Mouse (Mus musculus) liver, embryonic 15.5 days (tissue): Measurements from ENCODE around the gene Chac1. TPM values are rescaled to one million over a fixed set of nuclear protein-coding genes. Genes with fewer than 3 reads are reported as not detected.

Experiments used
- ATAC-seq: fragments of 200-750 bp; cut with Nextera tagmentation; 2 replicates; pipeline ENCODE4 v1.8.0; 2017; ENCODE audit warnings: moderate number of reproducible peaks, mild to moderate bottlenecking, moderate library complexity; ENCODE audit not compliant: insufficient read depth
- H3K27ac ChIP-seq: fragments of 300-500 bp; sonication (generic); replicated peaks from 2 replicates; pipeline ENCODE4 v1.5.1; 2015; ENCODE audit warnings: mild to moderate bottlenecking, inconsistent platforms
- H3K27me3 ChIP-seq: fragments of 300-500 bp; sonication (generic); 2 replicates; pipeline ENCODE4 v1.6.1; 2015; ENCODE audit warnings: mild to moderate bottlenecking, inconsistent platforms
- H3K36me3 ChIP-seq: fragments of 300-500 bp; sonication (generic); replicated peaks from 2 replicates; pipeline ENCODE4 v1.6.1; 2015; ENCODE audit warnings: moderate library complexity, mild to moderate bottlenecking, inconsistent platforms
- H3K4me1 ChIP-seq: fragments of 300-500 bp; sonication (generic); replicated peaks from 2 replicates; pipeline ENCODE4 v1.6.1; 2015; ENCODE audit warnings: inconsistent platforms
- H3K4me2 ChIP-seq: fragments of 300-500 bp; sonication (generic); 2 replicates; pipeline ENCODE4 v1.6.1; 2015; ENCODE audit warnings: moderate library complexity, mild to moderate bottlenecking, inconsistent platforms
- H3K4me3 ChIP-seq: fragments of 300-500 bp; sonication (generic); replicated peaks from 2 replicates; pipeline ENCODE4 v1.5.1; 2015; ENCODE audit warnings: mild to moderate bottlenecking, inconsistent platforms
- H3K9ac ChIP-seq: fragments of 300-500 bp; sonication (generic); 2 replicates; pipeline ENCODE4 v1.6.1; 2015; ENCODE audit warnings: moderate library complexity, mild to moderate bottlenecking, inconsistent platforms
- H3K9me3 ChIP-seq: fragments of 300-500 bp; sonication (generic); replicated peaks from 2 replicates; pipeline ENCODE4 v1.6.1; 2016; ENCODE audit warnings: inconsistent platforms
- WGBS: fragments of 180-500 bp; shearing (Covaris S2); methylation state at CpG from one replicate; pipeline ENCODE4 v1.1.7; 2015; ENCODE audit warnings: mixed read lengths; ENCODE audit not compliant: insufficient replicate concordance; 5-methylcytosine and 5-hydroxymethylcytosine counted together
- polyA plus RNA-seq: library from polyadenylated mRNA; unstranded; fragments of >200 nt; fragmentation: Nextera tagmentation; extraction: Ambion mirVana; gene quantifications from 2 replicates; pipeline ENCODE4 v1.2.1, GENCODE M21; 2015

Gene Chac1
- polyA plus RNA-seq, 1 experiment from 2014 or later: 3.4 TPM

DNA sequence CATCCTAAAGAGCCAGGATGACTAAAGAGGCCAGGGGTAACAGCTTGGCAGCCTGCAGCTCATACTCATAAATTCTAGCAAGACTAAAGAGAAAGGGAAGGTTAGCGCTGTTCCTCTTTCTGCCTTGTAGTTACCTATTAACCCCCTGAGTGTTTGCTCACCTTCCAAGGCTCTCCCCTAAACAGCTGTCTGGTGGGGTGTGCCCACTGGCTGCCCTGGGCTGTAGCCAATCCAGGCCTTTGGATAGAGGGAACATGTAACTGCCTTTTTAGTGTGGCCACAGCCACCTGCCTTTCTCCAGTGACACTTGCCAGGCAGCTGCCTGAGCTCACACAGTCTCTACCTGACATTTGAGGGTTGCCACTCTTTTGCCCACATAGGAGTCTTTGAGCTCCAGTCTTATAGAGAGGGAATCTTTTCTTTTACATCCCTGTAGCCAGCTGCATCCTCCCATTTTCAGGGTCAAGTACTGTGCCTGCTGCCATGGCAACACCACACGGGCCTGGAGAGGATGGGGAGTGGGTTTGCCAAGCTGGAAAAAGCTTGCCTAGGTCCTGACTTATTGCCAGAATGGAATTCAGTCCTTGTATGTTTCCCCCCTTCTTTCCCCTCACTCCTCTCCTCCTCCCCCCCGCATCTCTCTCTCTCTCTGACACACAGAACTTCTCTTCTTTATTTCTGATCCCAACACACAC, 21.8 kb upstream of the Chac1 start:
- no peak overlapping the region for H3K4me2 ChIP-seq
- H3K27me3 ChIP-seq: peaks cover 96% of the 10 kb centered on the region
- no peaks in the 10 kb centered on the region for H3K36me3 ChIP-seq
- no peak overlapping the region for H3K9ac ChIP-seq
- ATAC-seq: peak; percentile 37; the same call in 1 of the 2 replicates
- H3K4me1 ChIP-seq: peaks cover 33% of the 10 kb centered on the region
- no peak overlapping the region for H3K27ac ChIP-seq
- WGBS: 36% methylated on average over 3 of the region's 3 CpGs
- H3K9me3 ChIP-seq: no peaks in the 10 kb centered on the region
- H3K4me3 ChIP-seq: no peak overlapping the region

GRCm38 (mm10) chr2:119330795-119331194, 20.2 kb upstream of the Chac1 start:
- no peak for ATAC-seq
- WGBS: 81% methylated on average over 8 of the region's 8 CpGs
- H3K27ac ChIP-seq: no peak overlapping the region
- no peak overlapping the region for H3K4me2 ChIP-seq
- H3K4me3 ChIP-seq: no peak overlapping the region
- H3K4me1 ChIP-seq: peaks cover 18% of the 10 kb centered on the region
- no peak overlapping the region for H3K9ac ChIP-seq
- no peaks in the 10 kb centered on the region for H3K9me3 ChIP-seq
- no peaks in the 10 kb centered on the region for H3K36me3 ChIP-seq
- peaks cover 95% of the 10 kb centered on the region for H3K27me3 ChIP-seq

- Histone ChIP-seq H3K9me3 (no peaks in the 10 kb centered on the region), H3K27me3 (peaks cover 95% of the 10 kb centered on the region), H3K4me2 (no peak overlapping the region), H3K4me3 (no peak overlapping the region), H3K4me1 (peaks cover 8% of the 10 kb centered on the region), H3K36me3 (no peaks in the 10 kb centered on the region), H3K9ac (no peak overlapping the region), H3K27ac (no peak overlapping the region)
- ATAC-seq: no peak
- WGBS: 75% methylated on average over 24 of the region's 24 CpGs
These were observed 18.8 kb upstream of the Chac1 start for GRCm38 (mm10) chr2:119332177-119332661.

DNA sequence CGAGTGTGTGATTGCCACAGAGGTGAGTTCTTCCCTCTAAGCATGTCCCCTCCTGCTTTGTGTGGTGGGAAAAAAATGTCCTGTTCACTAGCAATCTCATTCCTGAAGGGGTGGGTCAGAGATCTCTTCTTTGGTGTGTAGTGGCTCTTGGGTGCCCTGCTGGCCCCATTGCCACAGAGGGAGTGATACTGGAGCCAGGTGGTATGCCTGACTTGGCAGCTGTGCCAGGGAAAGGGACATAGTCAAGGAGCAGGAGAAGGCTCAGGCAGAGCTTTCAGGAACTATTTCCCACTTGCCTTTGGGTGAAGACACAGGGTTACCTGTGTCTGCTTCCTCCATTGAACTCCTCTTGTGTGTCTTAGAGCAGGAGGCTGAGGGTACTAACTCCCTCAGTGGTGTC, 16.9 kb upstream of the Chac1 start:
- no peak overlapping the region for H3K4me2 ChIP-seq
- no peaks in the 10 kb centered on the region for H3K36me3 ChIP-seq
- peaks cover 16% of the 10 kb centered on the region for H3K4me1 ChIP-seq
- ATAC-seq: no peak
- H3K27ac ChIP-seq: no peak overlapping the region
- no peak overlapping the region for H3K4me3 ChIP-seq
- H3K9ac ChIP-seq: no peak overlapping the region
- WGBS: 31% methylated on average over 1 of the region's 1 CpGs
- H3K9me3 ChIP-seq: no peaks in the 10 kb centered on the region
- peaks cover 83% of the 10 kb centered on the region for H3K27me3 ChIP-seq

DNA sequence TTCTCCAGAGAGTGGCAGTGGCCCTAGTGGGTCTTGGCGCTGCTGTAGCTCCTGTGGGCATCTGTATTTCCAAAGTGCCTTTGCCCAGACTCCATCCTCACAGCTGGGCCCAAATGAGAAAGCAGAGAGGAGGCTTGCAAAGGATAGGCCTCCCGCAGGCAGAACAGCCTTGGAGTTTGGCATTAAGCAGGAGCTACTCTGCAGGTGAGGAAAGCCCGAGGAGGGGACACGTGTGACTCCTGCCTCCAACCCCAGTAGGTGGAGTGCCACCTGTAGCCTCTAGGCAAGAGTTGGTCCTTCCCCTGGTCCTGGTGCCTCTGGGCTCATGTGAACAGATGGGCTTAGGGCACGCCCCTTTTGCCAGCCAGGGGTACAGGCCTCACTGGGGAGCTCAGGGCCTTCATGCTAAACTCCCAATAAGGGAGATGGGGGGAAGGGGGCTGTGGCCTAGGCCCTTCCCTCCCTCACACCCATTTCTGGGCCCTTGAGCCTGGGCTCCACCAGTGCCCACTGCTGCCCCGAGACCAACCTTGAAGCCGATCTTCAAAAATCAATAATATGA, 16.0 kb upstream of the Chac1 start:
- H3K4me1 ChIP-seq: peaks cover 16% of the 10 kb centered on the region
- ATAC-seq: no peak
- no peak overlapping the region for H3K27ac ChIP-seq
- H3K36me3 ChIP-seq: no peaks in the 10 kb centered on the region
- H3K27me3 ChIP-seq: peaks cover 75% of the 10 kb centered on the region
- H3K4me2 ChIP-seq: no peak overlapping the region
- WGBS: 75% methylated on average over 7 of the region's 7 CpGs
- no peaks in the 10 kb centered on the region for H3K9me3 ChIP-seq
- H3K4me3 ChIP-seq: no peak overlapping the region
- no peak overlapping the region for H3K9ac ChIP-seq

DNA sequence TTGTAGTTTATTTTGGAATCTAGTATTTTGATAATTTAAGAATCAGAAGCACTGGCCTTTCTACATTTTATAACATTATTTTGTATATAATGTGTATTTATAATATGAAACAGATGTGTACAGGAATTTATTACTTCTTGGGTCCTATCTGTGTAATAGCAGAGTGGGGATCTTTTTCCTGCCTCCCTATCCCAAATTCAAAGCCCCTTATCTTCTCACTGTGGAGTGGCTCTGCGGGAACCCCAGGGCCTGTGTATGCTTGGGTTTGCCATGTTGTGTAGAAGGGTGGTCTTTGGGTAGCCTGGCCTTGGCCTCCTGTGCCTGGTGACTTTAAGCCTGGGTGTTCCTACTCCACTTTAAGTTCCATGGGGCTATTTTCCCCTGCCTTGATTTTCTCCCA, 15.5 kb upstream of the Chac1 start:
- H3K4me3 ChIP-seq: no peak overlapping the region

GRCm38 (mm10) chr2:119336002-119336401, 15.0 kb upstream of the Chac1 start:
- ATAC-seq: no peak
- Histone ChIP-seq H3K27me3 (peaks cover 68% of the 10 kb centered on the region), H3K36me3 (no peaks in the 10 kb centered on the region), H3K9me3 (no peaks in the 10 kb centered on the region), H3K4me2 (no peak overlapping the region), H3K9ac (no peak overlapping the region), H3K4me1 (peaks cover 16% of the 10 kb centered on the region), H3K4me3 (no peak overlapping the region), H3K27ac (no peak overlapping the region)
- WGBS: 23% methylated on average over 2 of the region's 2 CpGs

More for the DNA sequence above, 15.5 kb upstream of the Chac1 start:
- Histone ChIP-seq H3K9ac (no peak overlapping the region), H3K4me2 (no peak overlapping the region), H3K36me3 (no peaks in the 10 kb centered on the region), H3K27ac (no peak overlapping the region), H3K4me1 (peaks cover 16% of the 10 kb centered on the region), H3K27me3 (peaks cover 73% of the 10 kb centered on the region), H3K9me3 (no peaks in the 10 kb centered on the region)
- WGBS: 80% methylated on average over 1 of the region's 1 CpGs
- no peak for ATAC-seq

GRCm38 (mm10) chr2:119336470-119336869, 14.6 kb upstream of the Chac1 start:
- no peak overlapping the region for H3K9ac ChIP-seq
- no peak overlapping the region for H3K27ac ChIP-seq
- no peak overlapping the region for H3K4me2 ChIP-seq

GRCm38 (mm10) chr2:119337425-119338265, 13.4 kb upstream of the Chac1 start:
- WGBS: 5% methylated on average over 60 of the region's 60 CpGs
- H3K4me2 ChIP-seq: peak overlapping the region; percentile 80
- no peaks in the 10 kb centered on the region for H3K36me3 ChIP-seq
- peak overlapping the region; percentile 61 for H3K4me3 ChIP-seq
- H3K4me1 ChIP-seq: peaks cover 16% of the 10 kb centered on the region
- H3K9me3 ChIP-seq: no peaks in the 10 kb centered on the region
- ATAC-seq: peak; percentile 79
- H3K9ac ChIP-seq: peak overlapping the region; percentile 42
- H3K27ac ChIP-seq: no peak overlapping the region
- H3K27me3 ChIP-seq: peaks cover 57% of the 10 kb centered on the region

More at GRCm38 (mm10) chr2:119336470-119336869, 14.6 kb upstream of the Chac1 start:
- Histone ChIP-seq H3K36me3 (no peaks in the 10 kb centered on the region), H3K9me3 (no peaks in the 10 kb centered on the region), H3K4me1 (peaks cover 16% of the 10 kb centered on the region), H3K4me3 (no peak overlapping the region), H3K27me3 (peaks cover 63% of the 10 kb centered on the region)
- 0 out of 2 replicates have a peak, but pooled peaks have one; percentile 14 for ATAC-seq
- WGBS: 17% methylated on average over 10 of the region's 10 CpGs

DNA sequence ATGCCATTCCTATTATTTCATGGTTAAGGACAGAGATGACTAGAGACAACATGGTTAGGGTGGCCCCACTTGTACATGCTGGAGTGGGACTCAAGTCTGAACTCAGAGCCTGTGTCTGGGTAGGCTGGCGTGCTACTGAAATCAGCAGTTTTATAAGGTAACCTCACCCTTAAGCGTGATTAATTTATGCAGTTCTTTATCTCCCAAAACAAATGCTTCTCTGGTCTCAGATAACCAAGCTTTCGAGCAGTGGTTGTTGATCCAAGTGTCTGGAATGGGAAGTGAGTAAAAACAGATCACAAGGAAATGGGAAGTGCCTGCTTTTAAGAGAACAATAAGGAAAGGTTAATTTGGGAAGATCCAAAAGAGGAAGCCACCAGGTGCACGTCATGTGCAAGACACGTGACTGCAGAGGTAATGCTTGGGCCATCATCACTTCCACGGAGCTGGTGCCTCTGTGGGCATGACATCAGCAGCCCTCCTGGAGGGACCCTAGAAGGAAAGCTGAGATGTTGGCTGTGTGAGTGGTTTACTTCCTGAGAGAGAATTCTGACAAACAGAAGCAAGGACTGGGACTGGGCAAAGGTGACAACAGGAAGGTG, 6.4 kb upstream of the Chac1 start:
- 15% methylated on average over 6 of the region's 6 CpGs for WGBS
- H3K9me3 ChIP-seq: no peaks in the 10 kb centered on the region

More for the DNA sequence above, 6.4 kb upstream of the Chac1 start:
- no peak overlapping the region for H3K4me3 ChIP-seq
- peaks cover 24% of the 10 kb centered on the region for H3K27me3 ChIP-seq
- no peak for ATAC-seq
- no peaks in the 10 kb centered on the region for H3K36me3 ChIP-seq
- no peak overlapping the region for H3K9ac ChIP-seq
- no peak overlapping the region for H3K4me2 ChIP-seq
- no peaks in the 10 kb centered on the region; the same call in 1 of the 2 replicates for H3K4me1 ChIP-seq
- no peak overlapping the region for H3K27ac ChIP-seq
